7 mouse cellular contexts compared by ENCODE assay signal in genomic region chrX:20847816-20848215, GRCm38 (mm10). TPM values are rescaled to one million over a fixed set of nuclear protein-coding genes. Genes with fewer than 3 reads are reported as not detected.
DNase-seq lines count a peak whose midpoint lies in the region; ATAC-seq and TF ChIP-seq lines count a peak whose summit lies in the region.

No protein-coding gene starts in this region.

- no peak for TF ChIP-seq CTCF in lung, embryonic 14.5 days (IDR thresholded peaks at IDR 0.05; ENCODE audit: low read depth)
- TF ChIP-seq CTCF in lung, adult 2 months (IDR thresholded peaks at IDR 0.05; ENCODE audit: insufficient read depth, low read length), result no peak

- H3K4me1 ChIP-seq in lung, embryonic 14.5 days (ENCODE audit: insufficient read depth), result no peaks in the 10 kb centered on the region
- peaks cover 5% of the 10 kb centered on the region; the same call in 1 of the 2 replicates for H3K4me1 ChIP-seq in lung, adult 2 months (ENCODE audit: control insufficient read depth, insufficient read depth, low read length)
- H3K4me1 ChIP-seq in forebrain, embryonic 15.5 days, result peaks cover 14% of the 10 kb centered on the region
- peaks cover 3% of the 10 kb centered on the region; the same call in 1 of the 2 replicates for H3K4me1 ChIP-seq in limb, embryonic 14.5 days (ENCODE audit: control insufficient read depth, insufficient read depth, low read length)
- H3K4me1 ChIP-seq in stomach, embryonic 15.5 days, result no peaks in the 10 kb centered on the region

- ATAC-seq in lung, embryonic 14.5 days (ENCODE audit: insufficient read depth), result peak; percentile 28
- ATAC-seq in forebrain, embryonic 15.5 days (replicated peaks), result peak; percentile 39
- peak; percentile 42 for ATAC-seq in limb, embryonic 14.5 days (ENCODE audit: low FRiP score, low read depth)
- ATAC-seq in stomach, embryonic 15.5 days (ENCODE audit: insufficient read depth, low FRiP score, low read depth), result no peak

- peaks cover 7% of the 10 kb centered on the region; the same call in 1 of the 2 replicates for H3K36me3 ChIP-seq in lung, embryonic 14.5 days (ENCODE audit: insufficient read depth)
- H3K36me3 ChIP-seq in forebrain, embryonic 15.5 days, result peaks cover 13% of the 10 kb centered on the region
- peaks cover 14% of the 10 kb centered on the region for H3K36me3 ChIP-seq in limb, embryonic 14.5 days (ENCODE audit: control insufficient read depth, insufficient read depth, low read length)
- H3K36me3 ChIP-seq in stomach, embryonic 15.5 days, result peaks cover 4% of the 10 kb centered on the region; the same call in 1 of the 2 replicates

- no peak for DNase-seq in lung, embryonic 14.5 days
- DNase-seq in lung, adult 2 months, result no peak
- peak; percentile 21 for DNase-seq in limb, embryonic 14.5 days (ENCODE audit: low spot score)
- no peak for DNase-seq in thymus, postnatal 10 days (ENCODE audit: low spot score in 2 of 2)
- DNase-seq in adrenal gland, adult (ENCODE audit: inconsistent age in 2 of 2, low spot score in 1 of 2), result no peak

- 11% methylated on average over 2 of the region's 2 CpGs for WGBS in lung, embryonic 14.5 days
- 33% methylated on average over 2 of the region's 2 CpGs for WGBS in lung, adult 2 months
- 12% methylated on average over 2 of the region's 2 CpGs for WGBS in forebrain, embryonic 15.5 days
- 29% methylated on average over 2 of the region's 2 CpGs for WGBS in limb, embryonic 14.5 days
- WGBS in stomach, embryonic 15.5 days, result 21% methylated on average over 2 of the region's 2 CpGs

- H3K4me2 ChIP-seq in lung, embryonic 14.5 days, result peak overlapping the region; percentile 48
- H3K4me2 ChIP-seq in forebrain, embryonic 15.5 days (replicated peaks), result peak overlapping the region; percentile 42
- peak overlapping the region; percentile 40 for H3K4me2 ChIP-seq in limb, embryonic 14.5 days (replicated peaks; ENCODE audit: low read depth, low read length, severe bottlenecking)
- peak overlapping the region; percentile 46 for H3K4me2 ChIP-seq in stomach, embryonic 15.5 days

- H3K4me3 ChIP-seq in lung, embryonic 14.5 days (ENCODE audit: low read depth, low read length), result peak overlapping the region; percentile 60; the same call in 1 of the 2 replicates
- no peak overlapping the region for H3K4me3 ChIP-seq in lung, adult 2 months (replicated peaks; ENCODE audit: extremely low read depth, low read depth, low read length)
- peak overlapping the region; percentile 63 for H3K4me3 ChIP-seq in forebrain, embryonic 15.5 days
- H3K4me3 ChIP-seq in limb, embryonic 14.5 days (replicated peaks; ENCODE audit: low read length), result peak overlapping the region; percentile 57
- peak overlapping the region; percentile 16 for H3K4me3 ChIP-seq in stomach, embryonic 15.5 days (replicated peaks)

- no peak overlapping the region for H3K9ac ChIP-seq in lung, embryonic 14.5 days
- H3K9ac ChIP-seq in forebrain, embryonic 15.5 days (replicated peaks), result no peak overlapping the region
- peak overlapping the region; percentile 34; the same call in 1 of the 2 replicates for H3K9ac ChIP-seq in limb, embryonic 14.5 days (ENCODE audit: low read depth, low read length, severe bottlenecking)
- no peak overlapping the region for H3K9ac ChIP-seq in stomach, embryonic 15.5 days

- H3K9me3 ChIP-seq in lung, embryonic 14.5 days (ENCODE audit: low read depth, low read length), result no peaks in the 10 kb centered on the region
- H3K9me3 ChIP-seq in forebrain, embryonic 15.5 days, result no peaks in the 10 kb centered on the region
- H3K9me3 ChIP-seq in limb, embryonic 14.5 days (ENCODE audit: control insufficient read depth, low read length), result no peaks in the 10 kb centered on the region
- H3K9me3 ChIP-seq in stomach, embryonic 15.5 days, result no peaks in the 10 kb centered on the region

- peak overlapping the region; percentile 72 for H3K27ac ChIP-seq in lung, embryonic 14.5 days (ENCODE audit: low read depth)
- peak overlapping the region; percentile 68 for H3K27ac ChIP-seq in forebrain, embryonic 15.5 days (replicated peaks)
- peak overlapping the region; percentile 76 for H3K27ac ChIP-seq in limb, embryonic 14.5 days (replicated peaks; ENCODE audit: low read depth, low read length)
- H3K27ac ChIP-seq in stomach, embryonic 15.5 days, result peak overlapping the region; percentile 44; the same call in 1 of the 2 replicates

- no peaks in the 10 kb centered on the region for H3K27me3 ChIP-seq in lung, embryonic 14.5 days (ENCODE audit: insufficient read depth, low read length)
- H3K27me3 ChIP-seq in forebrain, embryonic 15.5 days, result no peaks in the 10 kb centered on the region
- H3K27me3 ChIP-seq in limb, embryonic 14.5 days (ENCODE audit: control insufficient read depth, insufficient read depth, low read length), result no peaks in the 10 kb centered on the region
- no peaks in the 10 kb centered on the region for H3K27me3 ChIP-seq in stomach, embryonic 15.5 days (replicated peaks)

- TF ChIP-seq POLR2A in lung, adult 2 months (IDR thresholded peaks at IDR 0.05; ENCODE audit: borderline replicate concordance, extremely low read depth, low read depth, low read length), result no peak
- no peak for TF ChIP-seq POLR2A in limb, embryonic 14.5 days (IDR thresholded peaks at IDR 0.05; ENCODE audit: borderline replicate concordance, extremely low read depth, insufficient read depth, insufficient read length)

RNA-seq across cellular contexts. Expression of gene Timp1, which starts 22.1 kb away (rescaled TPM):
- polyA plus RNA-seq in lung, embryonic 14.5 days (2014; fragmentation: Nextera tagmentation; extraction: Ambion mirVana), result 34.2 and 34.7 TPM in 2 replicates
- polyA plus RNA-seq in lung, adult 2 months (2012; rRNA removed), result 14.6 and 15.3 TPM in 2 replicates
- polyA plus RNA-seq in forebrain, embryonic 15.5 days (2015; fragmentation: Nextera tagmentation; extraction: Ambion mirVana), result 2.4 and 2.9 TPM in 2 replicates
- 37.2 and 40.5 TPM in 2 replicates for polyA plus RNA-seq in limb, embryonic 14.5 days (2012; rRNA removed)
- polyA plus RNA-seq in limb, embryonic 14.5 days (2014; fragmentation: Nextera tagmentation; extraction: Ambion mirVana), result 38.1 and 39.1 TPM in 2 replicates
- 18.3 and 19.3 TPM in 2 replicates for polyA plus RNA-seq in stomach, embryonic 15.5 days (2015; fragmentation: Nextera tagmentation; extraction: Ambion mirVana)

RNA-seq across cellular contexts. Expression of gene Araf, which starts 50.2 kb away (rescaled TPM):
- polyA plus RNA-seq in lung, embryonic 14.5 days (2014; fragmentation: Nextera tagmentation; extraction: Ambion mirVana), result 86.4 and 90.0 TPM in 2 replicates
- polyA plus RNA-seq in lung, adult 2 months (2012; rRNA removed), result 149 and 167 TPM in 2 replicates
- polyA plus RNA-seq in forebrain, embryonic 15.5 days (2015; fragmentation: Nextera tagmentation; extraction: Ambion mirVana), result 224 and 234 TPM in 2 replicates
- polyA plus RNA-seq in limb, embryonic 14.5 days (2012; rRNA removed), result 196 and 236 TPM in 2 replicates
- 87.1 and 97.1 TPM in 2 replicates for polyA plus RNA-seq in limb, embryonic 14.5 days (2014; fragmentation: Nextera tagmentation; extraction: Ambion mirVana)
- polyA plus RNA-seq in stomach, embryonic 15.5 days (2015; fragmentation: Nextera tagmentation; extraction: Ambion mirVana), result 98.8 and 116 TPM in 2 replicates
